Mouse (Mus musculus): ENCODE measurements around the gene Lmbr1l. TPM values are rescaled to one million over a fixed set of nuclear protein-coding genes. Genes with fewer than 3 reads are reported as not detected.

Gene Lmbr1l
- polyA plus RNA-seq, 1 experiment = 33.4 TPM

- Histone ChIP-seq H3K36me3 (ENCODE audit: control insufficient read depth, insufficient read depth) (peaks cover 11% of the 10 kb centered on the region), H3K27me3 (ENCODE audit: control insufficient read depth, insufficient read depth, insufficient read length) (no peaks in the 10 kb centered on the region), H3K4me2 (ENCODE audit: low read depth) (no peak overlapping the region), H3ac (ENCODE audit: control insufficient read depth, insufficient read length) (no peak overlapping the region), H3K79me2 (ENCODE audit: control insufficient read depth, insufficient read depth) (peaks cover 23% of the 10 kb centered on the region), H3K4me3 (no peak overlapping the region)
- TF ChIP-seq TCF12 (IDR thresholded peaks at IDR 0.05; ENCODE audit: insufficient read depth, poor library complexity, severe bottlenecking) (no peak), POLR2AphosphoS2 (IDR thresholded peaks at IDR 0.05; ENCODE audit: insufficient read length, low read depth) (no peak), MAX (IDR thresholded peaks at IDR 0.05; ENCODE audit: low read depth) (no peak), POLR2A (IDR thresholded peaks at IDR 0.05; ENCODE audit: insufficient read length, low read depth) (no peak), MYOD1 (IDR thresholded peaks at IDR 0.05; ENCODE audit: control insufficient read depth in 1 of 3, insufficient read length in 2 of 3, low read depth in 2 of 3) (no peak), CEBPB (IDR thresholded peaks at IDR 0.05; ENCODE audit: insufficient read depth, poor library complexity, severe bottlenecking) (no peak), TCF3 (IDR thresholded peaks at IDR 0.05; ENCODE audit: insufficient read length, low read depth) (no peak)
Observed at GRCm38 (mm10) chr15:98956000-98956399, 38.0 kb upstream of the Lmbr1l start.

GRCm38 (mm10) chr15:98955324-98955723, 37.3 kb upstream of the Lmbr1l start:
- Histone ChIP-seq H3K4me2 (ENCODE audit: low read depth) (peak overlapping the region; percentile 84), H3K79me2 (ENCODE audit: control insufficient read depth, insufficient read depth) (peaks cover 24% of the 10 kb centered on the region), H3ac (ENCODE audit: control insufficient read depth, insufficient read length) (no peak overlapping the region), H3K27me3 (ENCODE audit: control insufficient read depth, insufficient read depth, insufficient read length) (no peaks in the 10 kb centered on the region), H3K4me3 (no peak overlapping the region), H3K36me3 (ENCODE audit: control insufficient read depth, insufficient read depth) (peaks cover 13% of the 10 kb centered on the region)
- TF ChIP-seq POLR2A (IDR thresholded peaks at IDR 0.05; ENCODE audit: insufficient read length, low read depth) (no peak), REST (IDR thresholded peaks at IDR 0.05; ENCODE audit: insufficient read depth, insufficient read length) (no peak), POLR2AphosphoS2 (IDR thresholded peaks at IDR 0.05; ENCODE audit: insufficient read length, low read depth) (no peak), CEBPB (IDR thresholded peaks at IDR 0.05; ENCODE audit: insufficient read depth, poor library complexity, severe bottlenecking) (no peak), MYOG (IDR thresholded peaks at IDR 0.05; ENCODE audit: control insufficient read depth in 1 of 3, insufficient read depth in 1 of 3, insufficient read length in 2 of 3, low read depth in 2 of 3) (no peak), USF1 (IDR thresholded peaks at IDR 0.05; ENCODE audit: low read depth) (no peak), MAX (IDR thresholded peaks at IDR 0.05; ENCODE audit: low read depth) (no peak), TCF3 (IDR thresholded peaks at IDR 0.05; ENCODE audit: insufficient read length, low read depth) (no peak), SRF (IDR thresholded peaks at IDR 0.05; ENCODE audit: control insufficient read depth, insufficient read length, low read depth) (no peak), MYOD1 (IDR thresholded peaks at IDR 0.05; ENCODE audit: control insufficient read depth in 1 of 3, insufficient read length in 2 of 3, low read depth in 2 of 3) (no peak), TCF12 (IDR thresholded peaks at IDR 0.05; ENCODE audit: insufficient read depth, poor library complexity, severe bottlenecking) (no peak), E2F4 (IDR thresholded peaks at IDR 0.05; ENCODE audit: insufficient read depth) (no peak)

GRCm38 (mm10) chr15:98954425-98955253, 36.6 kb upstream of the Lmbr1l start:
- H3K4me3 ChIP-seq = peak overlapping the region; percentile 97
- H3K79me2 ChIP-seq (ENCODE audit: control insufficient read depth, insufficient read depth) = peaks cover 24% of the 10 kb centered on the region
- peak overlapping the region; percentile 84 for H3K4me2 ChIP-seq (ENCODE audit: low read depth)
- TF ChIP-seq POLR2AphosphoS2 (IDR thresholded peaks at IDR 0.05; ENCODE audit: insufficient read length, low read depth) (no peak), E2F4 (IDR thresholded peaks at IDR 0.05; ENCODE audit: insufficient read depth) (no peak), MYOG (IDR thresholded peaks at IDR 0.05; ENCODE audit: control insufficient read depth in 1 of 3, insufficient read depth in 1 of 3, insufficient read length in 2 of 3, low read depth in 2 of 3) (peak in 2 of 3 experiments; percentile 8 to 41), CEBPB (IDR thresholded peaks at IDR 0.05; ENCODE audit: insufficient read depth, poor library complexity, severe bottlenecking) (no peak), MYOD1 (IDR thresholded peaks at IDR 0.05; ENCODE audit: control insufficient read depth in 1 of 3, insufficient read length in 2 of 3, low read depth in 2 of 3) (peak in 2 of 3 experiments; percentile 32 to 54), USF1 (IDR thresholded peaks at IDR 0.05; ENCODE audit: low read depth) (no peak), POLR2A (IDR thresholded peaks at IDR 0.05; ENCODE audit: insufficient read length, low read depth) (no peak)
- H3K27me3 ChIP-seq (ENCODE audit: control insufficient read depth, insufficient read depth, insufficient read length) = no peaks in the 10 kb centered on the region
- peaks cover 16% of the 10 kb centered on the region for H3K36me3 ChIP-seq (ENCODE audit: control insufficient read depth, insufficient read depth)
- no peak overlapping the region for H3ac ChIP-seq (ENCODE audit: control insufficient read depth, insufficient read length)

- TF ChIP-seq POLR2A (IDR thresholded peaks at IDR 0.05; ENCODE audit: insufficient read length, low read depth) (peak; percentile 95), CEBPB (IDR thresholded peaks at IDR 0.05; ENCODE audit: insufficient read depth, poor library complexity, severe bottlenecking) (0 out of 2 replicates have a peak, but pooled peaks have one; percentile 43), REST (IDR thresholded peaks at IDR 0.05; ENCODE audit: insufficient read depth, insufficient read length) (peak; percentile 45), TCF12 (IDR thresholded peaks at IDR 0.05; ENCODE audit: insufficient read depth, poor library complexity, severe bottlenecking) (no peak), MYOG (IDR thresholded peaks at IDR 0.05; ENCODE audit: control insufficient read depth in 1 of 3, insufficient read depth in 1 of 3, insufficient read length in 2 of 3, low read depth in 2 of 3) (no peak), USF1 (IDR thresholded peaks at IDR 0.05; ENCODE audit: low read depth) (no peak), TCF3 (IDR thresholded peaks at IDR 0.05; ENCODE audit: insufficient read length, low read depth) (peak; percentile 15), POLR2AphosphoS2 (IDR thresholded peaks at IDR 0.05; ENCODE audit: insufficient read length, low read depth) (peak; percentile 99), MAX (IDR thresholded peaks at IDR 0.05; ENCODE audit: low read depth) (no peak), E2F4 (IDR thresholded peaks at IDR 0.05; ENCODE audit: insufficient read depth) (no peak), SRF (IDR thresholded peaks at IDR 0.05; ENCODE audit: control insufficient read depth, insufficient read length, low read depth) (peak; percentile 21), MYOD1 (IDR thresholded peaks at IDR 0.05; ENCODE audit: control insufficient read depth in 1 of 3, insufficient read length in 2 of 3, low read depth in 2 of 3) (peak in 1 of 3 experiments; percentile 17)
- peak within 1 kb of the TSS; percentile 44 for H3ac ChIP-seq (ENCODE audit: control insufficient read depth, insufficient read length)
- H3K4me3 ChIP-seq = peak within 1 kb of the TSS; percentile 97
- peaks cover 24% of the 10 kb centered on the region for H3K79me2 ChIP-seq (ENCODE audit: control insufficient read depth, insufficient read depth)
- no peaks in the 10 kb centered on the region for H3K27me3 ChIP-seq (ENCODE audit: control insufficient read depth, insufficient read depth, insufficient read length)
- H3K4me2 ChIP-seq (ENCODE audit: low read depth) = peak within 1 kb of the TSS; percentile 84
- peaks cover 24% of the 10 kb centered on the region for H3K36me3 ChIP-seq (ENCODE audit: control insufficient read depth, insufficient read depth)
Observed at GRCm38 (mm10) chr15:98953401-98954356, 35.6 kb upstream of the Lmbr1l start, which contains the start of the genes Gm49450 and Tuba1a. TSS of gene Gm49450 (minus strand) at chr15:98953551. TSS of gene Tuba1a (minus strand) at chr15:98953703.
